Mouse (Mus musculus) CD4-positive naive resting alpha-beta T cell, adult 57 days (primary cell): ENCODE results near the gene Kdm4c. TPM values are rescaled to one million over a fixed set of nuclear protein-coding genes. Genes with fewer than 3 reads are reported as not detected.

Source experiments
- total RNA-seq: library from RNA; stranded (reverse); gene quantifications from one replicate; pipeline ENCODE4 v1.2.4, GENCODE M21; 2023

Gene Kdm4c
- 43.5 TPM for total RNA-seq

DNA sequence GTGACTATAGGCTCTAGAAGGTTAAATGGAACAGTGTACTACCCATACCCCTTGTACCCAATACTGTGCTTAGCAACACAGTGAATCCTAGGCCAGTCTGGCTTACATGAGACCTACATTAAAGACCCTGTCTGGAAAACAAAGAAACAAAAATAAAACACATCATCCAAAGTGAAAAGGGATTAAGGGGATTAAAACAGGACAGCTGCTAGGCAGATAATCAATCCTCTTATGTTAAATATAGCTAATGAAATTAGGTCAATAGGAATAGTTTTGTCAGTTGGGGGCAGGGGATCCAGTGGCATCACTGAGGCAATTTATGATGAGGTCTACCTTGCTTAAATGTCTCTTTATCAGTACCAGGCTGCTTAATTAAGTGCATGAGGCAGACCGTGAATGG is at the start of gene Kdm4c:
Kdm4c (plus strand) TSS at position 322 of the 400 bp plus-strand sequence.

Other genes with a start within 250 kb of the Kdm4c start
- not detected for gene Frmd3, start 229.1 kb upstream of the Kdm4c start, total RNA-seq